Mouse (Mus musculus) thymus, postnatal 0 days (tissue): Measurements from ENCODE around the gene Hdx. TPM values are rescaled to one million over a fixed set of nuclear protein-coding genes. Genes with fewer than 3 reads are reported as not detected.

Experiments
- DNase-seq: peaks from one replicate; pipeline ENCODE4 v3.0.0-alpha.2; 2015; ENCODE audit warnings: low spot score
- polyA plus RNA-seq: library from polyadenylated mRNA; unstranded; fragments of >200 nt; fragmentation: Nextera tagmentation; extraction: Ambion mirVana; gene quantifications from 2 replicates; pipeline ENCODE4 v1.2.1, GENCODE M21; 2015

Gene Hdx
- polyA plus RNA-seq: 0.10 and 0.12 TPM in 2 replicates

GRCm38 (mm10) chrX:111696356-111697282, at the start of gene Hdx:
Hdx (minus strand) TSS chrX:111697079.
- DNase-seq: no peak

DNA sequence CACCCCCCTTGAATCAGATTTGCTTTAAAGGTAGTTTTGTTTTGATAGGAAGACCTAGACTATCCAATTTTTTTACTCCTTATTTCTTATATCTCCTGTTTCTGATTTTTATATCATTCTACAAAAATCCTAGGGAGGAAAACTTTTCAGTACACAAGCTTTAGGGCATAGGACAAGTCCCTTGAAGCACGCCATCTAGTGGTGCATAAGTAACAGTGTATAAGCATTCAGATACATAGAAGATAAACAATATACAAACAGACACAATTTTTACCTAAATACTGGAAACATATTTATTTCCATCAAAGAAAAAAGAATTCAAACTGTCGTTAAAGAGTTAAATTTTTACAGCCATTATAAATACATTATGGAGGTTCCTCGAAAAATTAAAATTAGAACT, 11.2 kb downstream of the Hdx start:
- DNase-seq: no peak

DNA sequence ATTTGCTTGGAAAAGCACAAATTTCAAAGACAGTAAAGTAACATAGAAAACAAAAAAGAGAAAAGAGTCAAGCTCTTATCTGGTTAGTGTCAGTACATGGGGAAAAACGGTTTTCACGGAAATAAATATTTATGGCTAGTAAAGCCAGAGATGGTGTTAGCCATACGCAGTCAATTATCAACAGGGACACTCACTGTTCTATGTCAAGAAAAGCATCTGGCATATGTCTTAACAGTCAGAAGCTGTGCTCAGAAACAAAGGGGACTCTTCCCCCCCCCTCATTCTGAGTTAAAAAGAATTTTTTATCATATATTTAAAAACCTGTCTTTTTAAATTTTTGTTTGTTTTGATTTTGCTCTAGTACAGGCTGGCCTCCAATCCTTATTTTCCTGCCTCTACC, 25.2 kb downstream of the Hdx start:
- DNase-seq: no peak

DNA sequence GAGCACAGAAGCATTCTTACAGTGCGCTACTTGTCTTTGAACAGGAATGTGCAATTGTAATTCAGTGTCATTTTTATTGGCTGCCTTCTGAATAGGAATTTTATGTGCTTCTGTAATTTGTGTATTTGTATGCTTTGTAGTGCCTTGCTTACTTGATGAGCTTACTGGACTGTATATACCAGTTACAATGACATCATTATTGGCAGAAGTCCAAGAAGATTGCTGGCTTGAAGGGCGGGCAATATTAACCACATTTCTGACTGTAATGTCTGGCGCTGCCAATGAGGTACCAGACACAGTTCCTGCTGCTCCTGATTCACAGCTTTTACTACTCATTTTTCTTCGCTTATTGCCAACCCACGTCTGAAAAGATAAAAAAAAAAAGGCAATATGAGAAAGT, 36.5 kb downstream of the Hdx start:
- DNase-seq: no peak

GRCm38 (mm10) chrX:111658671-111659070, 38.2 kb downstream of the Hdx start:
- no peak for DNase-seq

- DNase-seq: no peak
Observed at GRCm38 (mm10) chrX:111644945-111645344, 51.9 kb downstream of the Hdx start.

GRCm38 (mm10) chrX:111640616-111641015, 56.3 kb downstream of the Hdx start:
- no peak for DNase-seq

DNA sequence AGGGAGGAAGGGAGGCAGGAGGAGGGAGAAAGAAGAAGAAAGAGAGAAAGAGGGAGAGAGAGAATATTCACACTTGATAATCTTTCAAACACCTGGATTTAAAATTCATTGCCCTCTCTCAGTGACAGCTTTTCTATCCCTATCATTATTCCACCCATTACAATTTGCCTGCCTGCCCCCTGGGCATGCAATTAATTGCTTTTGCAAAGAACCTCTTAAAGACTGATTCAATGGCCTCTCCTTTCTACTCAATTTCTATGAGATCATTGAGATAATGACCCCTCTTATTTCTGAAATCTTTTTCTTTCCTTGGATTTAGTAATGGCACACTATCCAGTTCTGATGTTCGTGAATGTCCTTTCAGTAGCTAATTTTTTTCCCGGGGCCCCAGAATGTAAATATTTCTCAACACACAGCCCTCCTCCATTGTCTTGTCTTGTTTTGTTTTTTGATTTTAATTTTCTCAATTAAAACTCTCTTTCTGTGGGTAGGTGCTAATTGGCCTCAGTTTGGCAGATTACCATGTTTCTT, 99.2 kb downstream of the Hdx start:
- DNase-seq: no peak

GRCm38 (mm10) chrX:111587616-111588015, 109.3 kb downstream of the Hdx start:
- DNase-seq: no peak

GRCm38 (mm10) chrX:111577044-111577443, 119.8 kb downstream of the Hdx start:
- DNase-seq: no peak

- no peak for DNase-seq
Observed at GRCm38 (mm10) chrX:111537859-111538258, 159.0 kb downstream of the Hdx start, which contains the start of gene Rps6ka6. Rps6ka6 (minus strand) TSS chrX:111537959.

Other genes with a start within 250 kb of the Hdx start
- gene Rps6ka6, start 159.1 kb downstream of the Hdx start, polyA plus RNA-seq: 4.4 and 6.0 TPM in 2 replicates
- not detected in 2 replicates for gene Gm45194, start 194.3 kb upstream of the Hdx start, polyA plus RNA-seq